ENCODE assay signal across 23 mouse cellular contexts in genomic region chr11:87697131-87697682, GRCm38 (mm10). TPM values are rescaled to one million over a fixed set of nuclear protein-coding genes. Genes with fewer than 3 reads are reported as not detected.
A peak's percentile ranks its signal among the peaks of the same experiment; 100 is the strongest.
DNase-seq lines count a peak whose midpoint lies in the region; ATAC-seq and TF ChIP-seq lines count a peak whose summit lies in the region.
"Had no signal": no experiment of that assay in that cellular context is flagged by ENCODE, and none has a peak within 500 bp of the region (broad histone marks: within the 10 kb centered on the region; RNA-seq: fewer than 3 reads in every experiment).

No protein-coding gene starts in this region.

- peak; percentile 35; the same call in 1 of the 2 replicates for ATAC-seq in lung, postnatal 0 days
- ATAC-seq in intestine, embryonic 15.5 days = peak; percentile 94
- no peak for ATAC-seq in liver, embryonic 13.5 days (ENCODE audit: low read depth)
- ATAC-seq in stomach, embryonic 15.5 days (ENCODE audit: insufficient read depth, low FRiP score, low read depth) = peak; percentile 87
- ATAC-seq: forebrain, embryonic 13.5 days; inflammation-experienced regulatory T-cells, adult 6 months had no signal

- H3K4me3 ChIP-seq in lung, postnatal 0 days (ENCODE audit: low read depth, low read length) = no peak overlapping the region
- no peak overlapping the region for H3K4me3 ChIP-seq in intestine, embryonic 15.5 days (replicated peaks)
- no peak overlapping the region for H3K4me3 ChIP-seq in liver, embryonic 13.5 days (replicated peaks)
- H3K4me3 ChIP-seq in stomach, embryonic 15.5 days (replicated peaks) = no peak overlapping the region
- H3K4me3 ChIP-seq: forebrain, embryonic 13.5 days; hindbrain, embryonic 13.5 days; kidney, embryonic 15.5 days; left cerebral cortex, adult 2 months; limb, embryonic 15.5 days; midbrain, embryonic 12.5 days; neural tube, embryonic 12.5 days had no signal

- no peak for TF ChIP-seq EP300 in lung, postnatal 0 days (IDR thresholded peaks at IDR 0.05)

- intact Hi-C loops in left cerebral cortex, postnatal 4 days (cut with DNase I) = no loop called here

- H3K9me3 ChIP-seq in lung, postnatal 0 days (ENCODE audit: low read length) = no peaks in the 10 kb centered on the region
- H3K9me3 ChIP-seq in intestine, embryonic 15.5 days = no peaks in the 10 kb centered on the region
- H3K9me3 ChIP-seq in liver, embryonic 13.5 days (replicated peaks) = no peaks in the 10 kb centered on the region
- H3K9me3 ChIP-seq in stomach, embryonic 15.5 days = no peaks in the 10 kb centered on the region
- H3K9me3 ChIP-seq: forebrain, embryonic 13.5 days; hindbrain, embryonic 13.5 days; kidney, embryonic 15.5 days; limb, embryonic 15.5 days; midbrain, embryonic 12.5 days; neural tube, embryonic 12.5 days had no signal

- H3K27ac ChIP-seq in lung, postnatal 0 days (ENCODE audit: low read length) = peak overlapping the region; percentile 38; the same call in 1 of the 2 replicates
- H3K27ac ChIP-seq in intestine, embryonic 15.5 days = peak overlapping the region; percentile 61
- H3K27ac ChIP-seq in liver, embryonic 13.5 days = peak overlapping the region; percentile 44; the same call in 1 of the 2 replicates
- H3K27ac ChIP-seq in stomach, embryonic 15.5 days = peak overlapping the region; percentile 60
- H3K27ac ChIP-seq: forebrain, embryonic 13.5 days; hindbrain, embryonic 13.5 days; kidney, embryonic 15.5 days; left cerebral cortex, adult 2 months; limb, embryonic 15.5 days; midbrain, embryonic 12.5 days; neural tube, embryonic 12.5 days had no signal

- no peaks in the 10 kb centered on the region; the same call in 1 of the 2 replicates for H3K4me1 ChIP-seq in lung, postnatal 0 days (ENCODE audit: insufficient read depth, low read depth, low read length)
- 0 out of 2 replicates have a peak, but pooled peaks cover 20% of the 10 kb centered on the region for H3K4me1 ChIP-seq in intestine, embryonic 15.5 days (replicated peaks)
- peaks cover 51% of the 10 kb centered on the region for H3K4me1 ChIP-seq in liver, embryonic 13.5 days (replicated peaks)
- H3K4me1 ChIP-seq in stomach, embryonic 15.5 days = no peaks in the 10 kb centered on the region; the same call in 1 of the 2 replicates
- H3K4me1 ChIP-seq: forebrain, embryonic 13.5 days; hindbrain, embryonic 13.5 days; midbrain, embryonic 12.5 days; neural tube, embryonic 12.5 days had no signal

- DNase-seq in lung, postnatal 0 days (ENCODE audit: low spot score) = no peak
- DNase-seq in lung, postnatal 25 days (ENCODE audit: low spot score) = no peak
- no peak for DNase-seq in liver, embryonic 13.5 days
- no peak for DNase-seq in layer of hippocampus, adult 8-10 months (ENCODE audit: low spot score in 2 of 2)
- DNase-seq in left cerebral cortex, postnatal 4 days = no peak
- no peak for DNase-seq in ovary, adult 18-20 months (ENCODE audit: low spot score)
- DNase-seq: adrenal gland, postnatal 10 days; cerebellum, adult 8-10 months; gastrocnemius, postnatal 36 days; kidney, postnatal 36 days; layer of hippocampus, adult 9-11 months; retina, postnatal 1 day had no signal

- TF ChIP-seq CTCF in lung, postnatal 0 days (IDR thresholded peaks at IDR 0.05) = no peak

- no peaks in the 10 kb centered on the region for H3K27me3 ChIP-seq in lung, postnatal 0 days (replicated peaks; ENCODE audit: insufficient read depth, low read length)
- no peaks in the 10 kb centered on the region for H3K27me3 ChIP-seq in intestine, embryonic 15.5 days (replicated peaks)
- H3K27me3 ChIP-seq in liver, embryonic 13.5 days = no peaks in the 10 kb centered on the region
- H3K27me3 ChIP-seq in stomach, embryonic 15.5 days (replicated peaks) = no peaks in the 10 kb centered on the region
- H3K27me3 ChIP-seq: forebrain, embryonic 13.5 days; hindbrain, embryonic 13.5 days; kidney, embryonic 15.5 days; limb, embryonic 15.5 days; midbrain, embryonic 12.5 days; neural tube, embryonic 12.5 days had no signal

- H3K36me3 ChIP-seq in lung, postnatal 0 days (ENCODE audit: insufficient read depth, low read length) = no peaks in the 10 kb centered on the region
- H3K36me3 ChIP-seq in intestine, embryonic 15.5 days = no peaks in the 10 kb centered on the region
- no peaks in the 10 kb centered on the region for H3K36me3 ChIP-seq in liver, embryonic 13.5 days
- no peaks in the 10 kb centered on the region for H3K36me3 ChIP-seq in stomach, embryonic 15.5 days
- H3K36me3 ChIP-seq: hindbrain, embryonic 13.5 days; kidney, embryonic 15.5 days; limb, embryonic 15.5 days; midbrain, embryonic 12.5 days; neural tube, embryonic 12.5 days had no signal

- 46% methylated on average over 14 of the region's 14 CpGs for WGBS in lung, postnatal 0 days
- 49% methylated on average over 14 of the region's 14 CpGs for WGBS in intestine, embryonic 15.5 days
- 67% methylated on average over 14 of the region's 14 CpGs for WGBS in liver, embryonic 13.5 days (ENCODE audit: insufficient replicate concordance)
- WGBS in stomach, embryonic 15.5 days = 47% methylated on average over 14 of the region's 14 CpGs

- H3K9ac ChIP-seq in lung, postnatal 0 days (replicated peaks; ENCODE audit: low read depth) = no peak overlapping the region
- H3K9ac ChIP-seq in intestine, embryonic 15.5 days = no peak overlapping the region
- H3K9ac ChIP-seq in liver, embryonic 13.5 days = no peak overlapping the region
- no peak overlapping the region for H3K9ac ChIP-seq in stomach, embryonic 15.5 days
- H3K9ac ChIP-seq: forebrain, embryonic 13.5 days; hindbrain, embryonic 13.5 days; kidney, embryonic 15.5 days; limb, embryonic 15.5 days; midbrain, embryonic 12.5 days; neural tube, embryonic 12.5 days had no signal

- no peak overlapping the region for H3K4me2 ChIP-seq in lung, postnatal 0 days (replicated peaks; ENCODE audit: low read depth, low read length)
- peak overlapping the region; percentile 29 for H3K4me2 ChIP-seq in intestine, embryonic 15.5 days (replicated peaks)
- H3K4me2 ChIP-seq in liver, embryonic 13.5 days = no peak overlapping the region
- peak overlapping the region; percentile 28 for H3K4me2 ChIP-seq in stomach, embryonic 15.5 days
- H3K4me2 ChIP-seq: forebrain, embryonic 13.5 days; hindbrain, embryonic 13.5 days; kidney, embryonic 15.5 days; limb, embryonic 15.5 days; midbrain, embryonic 12.5 days; neural tube, embryonic 12.5 days had no signal

RNA-seq across cellular contexts. Expression of gene Rnf43, which starts 34.7 kb away (rescaled TPM):
- polyA plus RNA-seq in lung, postnatal 0 days (2015; fragmentation: Nextera tagmentation; extraction: Ambion mirVana) = 4.6 and 6.6 TPM in 2 replicates
- 14.1 and 14.7 TPM in 2 replicates for polyA plus RNA-seq in intestine, embryonic 15.5 days (2015; fragmentation: Nextera tagmentation; extraction: Ambion mirVana)
- polyA plus RNA-seq in liver, embryonic 13.5 days (2015; fragmentation: Nextera tagmentation; extraction: Ambion mirVana) = 3.8 and 5.5 TPM in 2 replicates
- 14.0 and 14.5 TPM in 2 replicates for polyA plus RNA-seq in stomach, embryonic 15.5 days (2015; fragmentation: Nextera tagmentation; extraction: Ambion mirVana)
- 1 to 10 TPM; 2.5 to 5.7 (median 3.6) TPM for total RNA-seq in layer of hippocampus, adult 8-10 months (2022)
- 1 to 10 TPM; 2.4 to 2.5 TPM for total RNA-seq in left cerebral cortex, postnatal 4 days (2021)
- polyA plus RNA-seq: C2C12 had no signal

RNA-seq across cellular contexts. Expression of gene Supt4a, which starts 40.1 kb away (rescaled TPM):
- polyA plus RNA-seq in lung, postnatal 0 days (2015; fragmentation: Nextera tagmentation; extraction: Ambion mirVana) = 155 and 166 TPM in 2 replicates
- polyA plus RNA-seq in intestine, embryonic 15.5 days (2015; fragmentation: Nextera tagmentation; extraction: Ambion mirVana) = 117 and 121 TPM in 2 replicates
- polyA plus RNA-seq in liver, embryonic 13.5 days (2015; fragmentation: Nextera tagmentation; extraction: Ambion mirVana) = 219 and 233 TPM in 2 replicates
- polyA plus RNA-seq in stomach, embryonic 15.5 days (2015; fragmentation: Nextera tagmentation; extraction: Ambion mirVana) = 118 and 127 TPM in 2 replicates
- 10 to 100 TPM; 61.3 to 76.3 (median 69.6) TPM for total RNA-seq in layer of hippocampus, adult 8-10 months (2022)
- total RNA-seq in left cerebral cortex, postnatal 4 days (2021) = 10 to 100 TPM; 53.8 to 54.4 TPM

Comparison
In these comparisons a context has a peak if more than half of its experiments do, and no peak if none do; other contexts are left out.
1. H3K4me2 ChIP-seq: peak in intestine, embryonic 15.5 days (single experiment) and stomach, embryonic 15.5 days (single experiment); none in lung, postnatal 0 days (single experiment) and liver, embryonic 13.5 days (single experiment).
2. Peak in every context shown above with its lines, with median percentiles within 50 percentile points of each other: H3K27ac ChIP-seq.